Mouse (Mus musculus): ENCODE data around the gene Bivm. TPM values are rescaled to one million over a fixed set of nuclear protein-coding genes. Genes with fewer than 3 reads are reported as not detected.
A peak's percentile ranks its signal among the peaks of the same experiment; 100 is the strongest.

Gene Bivm
- 10 to 100 TPM; 38.4 to 41.8 TPM for total RNA-seq (2021)
- long read RNA-seq, experiment 1, partial matches to known transcripts = 3 of 12 reads
- long read RNA-seq, experiment 1, other reads (novel, unspliced or antisense) = 5 of 12 reads
- long read RNA-seq, experiment 2, partial matches to known transcripts = 2 of 11 reads
- long read RNA-seq, experiment 2, other reads (novel, unspliced or antisense) = 5 of 11 reads

- peak; percentile 81 to 96 for DNase-seq (ENCODE audit: low spot score in 2 of 2)
Observed at GRCm38 (mm10) chr1:44118239-44119054, at the start of gene Bivm, which contains the start of gene Kdelc1. Gene Bivm, plus strand, starts transcription at chr1:44118957. Gene Kdelc1, minus strand, starts transcription at chr1:44118808.

- DNase-seq (ENCODE audit: low spot score in 2 of 2) = peak; percentile 22
Observed at GRCm38 (mm10) chr1:44101448-44102225, 17.1 kb upstream of the Bivm start.

- DNase-seq (ENCODE audit: low spot score in 2 of 2) = peak; percentile 89 to 95
Observed at GRCm38 (mm10) chr1:44102259-44102717, 16.5 kb upstream of the Bivm start, which contains the start of gene Tex30. Gene Tex30, minus strand, starts transcription at chr1:44102441.

GRCm38 (mm10) chr1:44102939-44103338 lies 15.8 kb upstream of the Bivm start:
- DNase-seq (ENCODE audit: low spot score in 2 of 2) = no peak

- DNase-seq (ENCODE audit: low spot score in 2 of 2) = no peak
Observed at GRCm38 (mm10) chr1:44117571-44117970, 1.2 kb upstream of the Bivm start.

- peak; percentile 75 to 84 for DNase-seq (ENCODE audit: low spot score in 2 of 2)
Observed at GRCm38 (mm10) chr1:44119201-44120073, 680 bp downstream of the Bivm start.

GRCm38 (mm10) chr1:44120074-44120406 lies 1.3 kb downstream of the Bivm start:
- no peak for DNase-seq (ENCODE audit: low spot score in 2 of 2)

- DNase-seq (ENCODE audit: low spot score in 2 of 2) = no peak
Observed at GRCm38 (mm10) chr1:44122256-44122655, 3.5 kb downstream of the Bivm start.

GRCm38 (mm10) chr1:44125590-44125989 lies 6.8 kb downstream of the Bivm start:
- DNase-seq (ENCODE audit: low spot score in 2 of 2) = no peak

GRCm38 (mm10) chr1:44129929-44130581 lies 11.3 kb downstream of the Bivm start:
- no peak for DNase-seq (ENCODE audit: low spot score in 2 of 2)

- DNase-seq (ENCODE audit: low spot score in 2 of 2) = no peak
Observed at GRCm38 (mm10) chr1:44140232-44140631, 21.5 kb downstream of the Bivm start.

GRCm38 (mm10) chr1:44142747-44143146 lies 24.0 kb downstream of the Bivm start:
- no peak for DNase-seq (ENCODE audit: low spot score in 2 of 2)

- DNase-seq (ENCODE audit: low spot score in 2 of 2) = peak; percentile 82 to 91
Observed at GRCm38 (mm10) chr1:44147563-44148381, 29.0 kb downstream of the Bivm start, which contains the start of gene Ercc5. Gene Ercc5, plus strand, starts transcription at chr1:44147744.

GRCm38 (mm10) chr1:44148706-44149105 lies 29.9 kb downstream of the Bivm start:
- DNase-seq (ENCODE audit: low spot score in 2 of 2) = no peak

GRCm38 (mm10) chr1:44155287-44155686 lies 36.5 kb downstream of the Bivm start:
- no peak for DNase-seq (ENCODE audit: low spot score in 2 of 2)

- no peak for DNase-seq (ENCODE audit: low spot score in 2 of 2)
Observed at GRCm38 (mm10) chr1:44158317-44158716, 39.6 kb downstream of the Bivm start.

- DNase-seq (ENCODE audit: low spot score in 2 of 2) = no peak
Observed at GRCm38 (mm10) chr1:44161818-44162217, 43.1 kb downstream of the Bivm start.

GRCm38 (mm10) chr1:44162389-44162788 lies 43.6 kb downstream of the Bivm start:
- no peak for DNase-seq (ENCODE audit: low spot score in 2 of 2)

GRCm38 (mm10) chr1:44167859-44168383 lies 49.2 kb downstream of the Bivm start:
- no peak for DNase-seq (ENCODE audit: low spot score in 2 of 2)

Measured in layer of hippocampus, postnatal 14 days (tissue).